Mouse (Mus musculus): ENCODE results near the gene Gimap9. TPM values are rescaled to one million over a fixed set of nuclear protein-coding genes. Genes with fewer than 3 reads are reported as not detected.

Gimap9 gene
- polyA plus RNA-seq (2021; fragmentation: Nextera tagmentation): 0.26 and 0.59 TPM in 2 replicates
- long read RNA-seq, experiment 1, partial matches to known transcripts: 0 of 1 reads
- long read RNA-seq, experiment 1, other reads (novel, unspliced or antisense): 0 of 1 reads
- long read RNA-seq, experiment 2: 0 reads

GRCm38 (mm10) chr6:48675931-48676859 lies at the start of gene Gimap9:
Gene Gimap9 (plus strand): TSS chr6:48676129.

GRCm38 (mm10) chr6:48626464-48626863 lies 49.5 kb upstream of the Gimap9 start, which contains the start of gene AI854703:
Gene AI854703 (plus strand): TSS chr6:48626764.

GRCm38 (mm10) chr6:48646995-48647394 lies 28.9 kb upstream of the Gimap9 start, which contains the start of gene Gimap8:
Gene Gimap8 (plus strand): TSS chr6:48647234.

DNA sequence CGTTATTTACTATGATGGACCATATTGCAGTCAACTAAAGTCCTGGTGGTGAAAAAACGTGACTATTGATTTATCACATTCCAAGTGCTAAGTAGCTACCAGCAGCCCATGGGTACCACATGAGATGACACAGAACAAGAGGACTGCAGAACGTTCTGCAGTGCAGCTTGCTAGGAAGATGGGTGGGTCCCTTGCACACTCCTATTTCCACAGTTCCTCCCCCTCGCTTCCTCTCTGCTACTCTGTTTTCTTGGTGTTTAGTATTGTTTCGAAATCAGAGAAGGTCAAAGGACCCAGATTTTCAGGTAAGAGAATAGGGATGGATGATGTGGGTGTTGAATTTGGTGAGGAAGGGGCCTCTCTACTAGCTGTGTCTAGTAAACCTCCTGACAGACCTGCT lies 8.4 kb downstream of the Gimap9 start, which contains the start of gene Gimap4:
Gimap4 (plus strand) TSS at position 231 of the 400 bp plus-strand sequence.

GRCm38 (mm10) chr6:48718455-48718854 lies 42.5 kb downstream of the Gimap9 start, which contains the start of the genes Gm28053 and Gimap7:
Gene Gm28053 (plus strand): TSS chr6:48718607.
Gene Gimap7 (plus strand): TSS chr6:48718621.

Other genes with a start within 250 kb of the Gimap9 start
- 29.2 and 31.4 TPM in 2 replicates for gene Zfp467, start 230.3 kb upstream of the Gimap9 start, polyA plus RNA-seq (2021; fragmentation: Nextera tagmentation)
- gene Sspo, start 227.9 kb upstream of the Gimap9 start, polyA plus RNA-seq (2021; fragmentation: Nextera tagmentation): 0.15 and 0.28 TPM in 2 replicates
- gene Atp6v0e2, start 138.5 kb upstream of the Gimap9 start, polyA plus RNA-seq (2021; fragmentation: Nextera tagmentation): 721 and 840 TPM in 2 replicates
- 30.6 and 38.0 TPM in 2 replicates for gene Lrrc61, start 121.3 kb upstream of the Gimap9 start, polyA plus RNA-seq (2021; fragmentation: Nextera tagmentation)
- gene Rarres2, start 103.3 kb upstream of the Gimap9 start, polyA plus RNA-seq (2021; fragmentation: Nextera tagmentation): 55.9 and 70.3 TPM in 2 replicates
- not detected in 2 replicates for gene Gm45021, start 86.5 kb upstream of the Gimap9 start, polyA plus RNA-seq (2021; fragmentation: Nextera tagmentation)
- gene Repin1, start 82.2 kb upstream of the Gimap9 start, polyA plus RNA-seq (2021; fragmentation: Nextera tagmentation): 18.9 and 20.9 TPM in 2 replicates
- not detected in 2 replicates for gene Gm44965, start 82.2 kb upstream of the Gimap9 start, polyA plus RNA-seq (2021; fragmentation: Nextera tagmentation)
- 5.7 and 6.3 TPM in 2 replicates for gene Zfp775, start 74.1 kb upstream of the Gimap9 start, polyA plus RNA-seq (2021; fragmentation: Nextera tagmentation)
- gene AI854703, start 49.4 kb upstream of the Gimap9 start, polyA plus RNA-seq (2021; fragmentation: Nextera tagmentation): 9.4 and 11.7 TPM in 2 replicates
- 0.09 TPM in 1 of 2 replicates, not detected in the other for gene Gimap8, start 28.9 kb upstream of the Gimap9 start, polyA plus RNA-seq (2021; fragmentation: Nextera tagmentation)
- 0.21 TPM in 1 of 2 replicates, not detected in the other for gene Gimap4, start 8.4 kb downstream of the Gimap9 start, polyA plus RNA-seq (2021; fragmentation: Nextera tagmentation)
- 2.7 and 3.0 TPM in 2 replicates for gene Gimap6, start 32.1 kb downstream of the Gimap9 start, polyA plus RNA-seq (2021; fragmentation: Nextera tagmentation)
- 0.83 TPM in 1 of 2 replicates, not detected in the other for gene Gm28053, start 42.5 kb downstream of the Gimap9 start, polyA plus RNA-seq (2021; fragmentation: Nextera tagmentation)
- gene Gimap7, start 42.5 kb downstream of the Gimap9 start, polyA plus RNA-seq (2021; fragmentation: Nextera tagmentation): 0.11 TPM in 1 of 2 replicates, not detected in the other
- gene Gimap1, start 62.9 kb downstream of the Gimap9 start, polyA plus RNA-seq (2021; fragmentation: Nextera tagmentation): 2.5 and 3.3 TPM in 2 replicates
- gene Gimap5, start 70.1 kb downstream of the Gimap9 start, polyA plus RNA-seq (2021; fragmentation: Nextera tagmentation): 0.60 and 0.82 TPM in 2 replicates
- 0.06 TPM in 1 of 2 replicates, not detected in the other for gene Gimap3, start 94.7 kb downstream of the Gimap9 start, polyA plus RNA-seq (2021; fragmentation: Nextera tagmentation)
- gene Tmem176a, start 164.8 kb downstream of the Gimap9 start, polyA plus RNA-seq (2021; fragmentation: Nextera tagmentation): 59.6 and 66.9 TPM in 2 replicates
- gene Tmem176b, start 165.4 kb downstream of the Gimap9 start, polyA plus RNA-seq (2021; fragmentation: Nextera tagmentation): 94.2 and 95.1 TPM in 2 replicates
- gene Aoc1, start 196.8 kb downstream of the Gimap9 start, polyA plus RNA-seq (2021; fragmentation: Nextera tagmentation): 0.20 and 0.40 TPM in 2 replicates

All from layer of hippocampus, adult 6 months (tissue).